Mouse (Mus musculus) urinary bladder, postnatal 4 days (tissue): ENCODE results near the gene Cenpq.

Experiments
- DNase-seq, 2 experiments: peaks; one replicate each; pipeline ENCODE4 v3.0.0; 2021 to 2022; ENCODE audit warnings: low spot score in 2 of 2

The Cenpq gene

GRCm38 (mm10) chr17:40934420-40935231 is at the start of gene Cenpq, which contains the start of gene Mut:
TSS of gene Cenpq (minus strand) at chr17:40935047.
TSS of gene Mut (plus strand) at chr17:40934685.
- peak; percentile 95 to 98 for DNase-seq

GRCm38 (mm10) chr17:40977914-40978313 is 43.1 kb upstream of the Cenpq start:
- no peak for DNase-seq

- DNase-seq = no peak
Observed at GRCm38 (mm10) chr17:40948518-40948917, 13.7 kb upstream of the Cenpq start.

- no peak for DNase-seq
Observed at GRCm38 (mm10) chr17:40933985-40934384, 862 bp downstream of the Cenpq start.

GRCm38 (mm10) chr17:40915499-40915898 is 19.3 kb downstream of the Cenpq start:
- no peak for DNase-seq

GRCm38 (mm10) chr17:40914250-40914649 is 20.6 kb downstream of the Cenpq start, which contains the start of gene Glyatl3:
TSS of gene Glyatl3 (minus strand) at chr17:40914350.
- DNase-seq = no peak

GRCm38 (mm10) chr17:40904721-40905154 is 30.1 kb downstream of the Cenpq start:
- DNase-seq = no peak

GRCm38 (mm10) chr17:40904056-40904597 is 30.7 kb downstream of the Cenpq start:
- no peak for DNase-seq

GRCm38 (mm10) chr17:40903345-40903744 is 31.5 kb downstream of the Cenpq start:
- DNase-seq = no peak

- DNase-seq = no peak
Observed at GRCm38 (mm10) chr17:40899783-40900363, 35.0 kb downstream of the Cenpq start.

GRCm38 (mm10) chr17:40896863-40897262 is 38.0 kb downstream of the Cenpq start:
- no peak for DNase-seq

- no peak for DNase-seq
Observed at GRCm38 (mm10) chr17:40887849-40888536, 46.9 kb downstream of the Cenpq start.

GRCm38 (mm10) chr17:40885155-40885554 is 49.7 kb downstream of the Cenpq start:
- no peak for DNase-seq

- DNase-seq = no peak
Observed at GRCm38 (mm10) chr17:40882172-40882571, 52.7 kb downstream of the Cenpq start.

GRCm38 (mm10) chr17:40879924-40880691 is 54.7 kb downstream of the Cenpq start, which contains the start of gene 9130008F23Rik:
TSS of gene 9130008F23Rik (minus strand) at chr17:40880559.
- DNase-seq = peak; percentile 45 to 60

- no peak for DNase-seq
Observed at GRCm38 (mm10) chr17:40879528-40879923, 55.3 kb downstream of the Cenpq start.

GRCm38 (mm10) chr17:40877741-40878140 is 57.1 kb downstream of the Cenpq start:
- no peak for DNase-seq

- no peak for DNase-seq
Observed at GRCm38 (mm10) chr17:40875568-40875967, 59.3 kb downstream of the Cenpq start.

- DNase-seq = no peak
Observed at GRCm38 (mm10) chr17:40874701-40875100, 60.1 kb downstream of the Cenpq start.

GRCm38 (mm10) chr17:40873582-40874011 is 61.2 kb downstream of the Cenpq start:
- no peak for DNase-seq
